Mouse (Mus musculus) midbrain, embryonic 15.5 days (tissue): ENCODE results near the gene Pigv. TPM values are rescaled to one million over a fixed set of nuclear protein-coding genes. Genes with fewer than 3 reads are reported as not detected.
A peak's percentile ranks its signal among the peaks of the same experiment; 100 is the strongest.

Experiments used
- ATAC-seq: fragments of 200-750 bp; cut with Nextera tagmentation; replicated peaks from 2 replicates; pipeline ENCODE4 v1.8.0; 2017; ENCODE audit warnings: moderate TSS enrichment
- H3K27ac ChIP-seq: fragments of 300-500 bp; sonication (generic); 2 replicates; pipeline ENCODE4 v1.5.1; 2015; ENCODE audit warnings: mild to moderate bottlenecking, inconsistent platforms
- H3K27me3 ChIP-seq: fragments of 300-500 bp; sonication (generic); replicated peaks from 2 replicates; pipeline ENCODE4 v1.6.1; 2015; ENCODE audit warnings: inconsistent platforms
- H3K36me3 ChIP-seq: fragments of 300-500 bp; sonication (generic); replicated peaks from 2 replicates; pipeline ENCODE4 v1.6.1; 2015; ENCODE audit warnings: inconsistent platforms
- H3K4me1 ChIP-seq: fragments of 300-500 bp; sonication (generic); 2 replicates; pipeline ENCODE4 v1.6.1; 2015; ENCODE audit warnings: inconsistent platforms
- H3K4me2 ChIP-seq: fragments of 300-500 bp; sonication (generic); 2 replicates; pipeline ENCODE4 v1.6.1; 2015; ENCODE audit warnings: inconsistent platforms, mild to moderate bottlenecking, moderate library complexity
- H3K4me3 ChIP-seq: fragments of 300-500 bp; sonication (generic); 2 replicates; pipeline ENCODE4 v1.5.1; 2015; ENCODE audit warnings: mild to moderate bottlenecking, inconsistent platforms
- H3K9ac ChIP-seq: fragments of 300-500 bp; sonication (generic); 2 replicates; pipeline ENCODE4 v1.6.1; 2015; ENCODE audit warnings: mild to moderate bottlenecking, inconsistent platforms
- H3K9me3 ChIP-seq: fragments of 300-500 bp; sonication (generic); 2 replicates; pipeline ENCODE4 v1.6.1; 2016; ENCODE audit warnings: inconsistent platforms
- WGBS: fragments of 180-500 bp; shearing (Covaris S2); methylation state at CpG from one replicate; pipeline ENCODE4 v1.1.7; 2015; ENCODE audit warnings: mixed read lengths; 5-methylcytosine and 5-hydroxymethylcytosine counted together
- polyA plus RNA-seq: library from polyadenylated mRNA; unstranded; fragments of >200 nt; fragmentation: Nextera tagmentation; extraction: Ambion mirVana; gene quantifications from 2 replicates; pipeline ENCODE4 v1.2.1, GENCODE M21; 2015

The Pigv gene
- polyA plus RNA-seq, 1 experiment from 2014 or later, result 16.0 TPM

GRCm38 (mm10) chr4:133688417-133689067 lies 16.1 kb upstream of the Pigv start:
- 61% methylated on average over 7 of the region's 7 CpGs for WGBS
- no peak for ATAC-seq
- no peak overlapping the region for H3K4me2 ChIP-seq

DNA sequence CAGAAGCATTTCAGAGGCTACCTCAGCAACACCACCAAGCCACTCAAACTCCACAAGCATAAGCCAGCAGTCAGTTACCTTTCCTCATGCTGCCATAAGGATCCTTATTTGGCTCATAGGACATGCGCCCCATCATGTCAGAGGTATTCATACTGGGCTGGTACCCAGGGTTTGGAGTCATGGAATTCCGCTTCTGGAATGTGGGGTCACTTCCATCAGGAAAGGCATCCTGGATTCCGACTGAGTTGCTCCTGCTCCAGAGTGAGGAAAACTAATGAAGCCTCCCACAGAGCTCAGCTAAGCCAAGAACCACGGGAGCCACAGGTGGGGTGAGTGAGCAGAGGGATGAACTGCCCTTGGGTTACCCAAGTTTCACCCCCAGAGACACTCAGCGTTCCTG lies 14.7 kb upstream of the Pigv start:
- 91% methylated on average over 5 of the region's 5 CpGs for WGBS
- Histone ChIP-seq H3K4me2 (no peak overlapping the region), H3K27me3 (no peaks in the 10 kb centered on the region), H3K9me3 (no peaks in the 10 kb centered on the region), H3K4me1 (peaks cover 8% of the 10 kb centered on the region; the same call in 1 of the 2 replicates), H3K4me3 (no peak overlapping the region), H3K27ac (no peak overlapping the region), H3K36me3 (peaks cover 92% of the 10 kb centered on the region), H3K9ac (no peak overlapping the region)
- no peak for ATAC-seq

More at GRCm38 (mm10) chr4:133688417-133689067, 16.1 kb upstream of the Pigv start:
- H3K27me3 ChIP-seq, result no peaks in the 10 kb centered on the region
- H3K9me3 ChIP-seq, result no peaks in the 10 kb centered on the region
- 0 out of 2 replicates have a peak overlapping the region, but pooled peaks have one; percentile 8 for H3K27ac ChIP-seq
- H3K9ac ChIP-seq, result no peak overlapping the region
- peaks cover 8% of the 10 kb centered on the region; the same call in 1 of the 2 replicates for H3K4me1 ChIP-seq
- no peak overlapping the region for H3K4me3 ChIP-seq
- H3K36me3 ChIP-seq, result peaks cover 92% of the 10 kb centered on the region

GRCm38 (mm10) chr4:133686512-133686911 lies 14.1 kb upstream of the Pigv start:
- Histone ChIP-seq H3K27me3 (no peaks in the 10 kb centered on the region), H3K36me3 (peaks cover 91% of the 10 kb centered on the region), H3K9me3 (no peaks in the 10 kb centered on the region), H3K9ac (no peak overlapping the region), H3K27ac (no peak overlapping the region), H3K4me2 (no peak overlapping the region), H3K4me1 (peaks cover 8% of the 10 kb centered on the region; the same call in 1 of the 2 replicates), H3K4me3 (no peak overlapping the region)
- 95% methylated on average over 11 of the region's 11 CpGs for WGBS
- ATAC-seq, result no peak

GRCm38 (mm10) chr4:133680206-133680786 lies 7.8 kb upstream of the Pigv start:
- H3K4me3 ChIP-seq, result no peak overlapping the region
- no peaks in the 10 kb centered on the region for H3K27me3 ChIP-seq
- no peak overlapping the region for H3K27ac ChIP-seq
- 86% methylated on average over 14 of the region's 14 CpGs for WGBS
- no peak overlapping the region for H3K9ac ChIP-seq
- H3K36me3 ChIP-seq, result peaks cover 45% of the 10 kb centered on the region
- H3K9me3 ChIP-seq, result no peaks in the 10 kb centered on the region
- ATAC-seq, result no peak
- no peaks in the 10 kb centered on the region for H3K4me1 ChIP-seq
- H3K4me2 ChIP-seq, result no peak overlapping the region

- ATAC-seq, result no peak
- Histone ChIP-seq H3K27me3 (no peaks in the 10 kb centered on the region), H3K4me1 (no peaks in the 10 kb centered on the region), H3K9me3 (no peaks in the 10 kb centered on the region), H3K27ac (no peak overlapping the region), H3K9ac (no peak overlapping the region), H3K4me2 (no peak overlapping the region), H3K4me3 (no peak overlapping the region), H3K36me3 (peaks cover 39% of the 10 kb centered on the region)
- 91% methylated on average over 7 of the region's 7 CpGs for WGBS
Observed at GRCm38 (mm10) chr4:133679629-133680028, 7.2 kb upstream of the Pigv start.

DNA sequence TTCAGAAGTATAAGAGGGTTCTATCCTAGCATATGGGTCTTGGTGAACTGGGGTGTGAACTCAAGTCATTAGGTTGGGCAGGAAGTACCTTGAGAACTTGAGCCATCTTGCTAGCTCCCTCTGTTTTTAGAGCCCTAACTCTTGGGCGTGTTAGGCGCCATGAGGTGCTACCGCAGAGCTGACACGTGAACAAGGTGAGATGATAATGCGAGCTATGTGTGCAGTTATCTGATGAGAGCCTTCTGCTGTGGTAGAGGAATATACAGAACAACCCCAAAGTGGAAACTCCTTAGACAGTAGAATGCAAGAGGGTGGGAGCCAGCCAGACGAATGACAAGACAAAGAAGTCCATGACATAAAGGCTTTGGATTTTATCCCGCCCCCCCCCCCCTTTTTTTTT lies 4.8 kb upstream of the Pigv start:
- ATAC-seq, result no peak
- peaks cover 19% of the 10 kb centered on the region for H3K36me3 ChIP-seq
- no peak overlapping the region for H3K9ac ChIP-seq
- H3K4me3 ChIP-seq, result no peak overlapping the region
- H3K9me3 ChIP-seq, result no peaks in the 10 kb centered on the region
- 80% methylated on average over 7 of the region's 7 CpGs for WGBS
- H3K27ac ChIP-seq, result no peak overlapping the region
- H3K4me1 ChIP-seq, result peaks cover 13% of the 10 kb centered on the region
- no peaks in the 10 kb centered on the region for H3K27me3 ChIP-seq
- H3K4me2 ChIP-seq, result no peak overlapping the region

DNA sequence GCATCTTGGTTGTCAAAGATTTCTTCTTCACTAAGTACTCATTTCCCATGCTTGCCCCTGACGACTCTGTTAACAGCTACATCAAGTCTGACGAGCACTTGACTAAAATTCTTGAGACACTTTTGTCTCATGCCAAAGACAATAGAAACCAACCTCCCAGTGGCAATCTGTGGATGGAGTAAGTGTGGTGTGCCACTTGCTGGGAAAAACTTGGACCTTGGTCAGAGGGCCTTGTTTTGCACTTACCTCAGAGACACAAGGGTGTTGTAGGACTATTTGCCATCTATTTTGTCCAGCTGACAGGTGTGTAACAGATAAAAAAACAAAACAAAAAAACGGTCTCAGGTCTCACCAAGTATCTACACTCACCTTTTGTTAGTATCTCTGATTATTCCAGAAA lies 3.7 kb upstream of the Pigv start:
- H3K9me3 ChIP-seq, result no peaks in the 10 kb centered on the region
- 20% methylated on average over 3 of the region's 3 CpGs for WGBS
- peaks cover 9% of the 10 kb centered on the region for H3K36me3 ChIP-seq
- H3K4me2 ChIP-seq, result no peak overlapping the region
- ATAC-seq, result no peak
- no peaks in the 10 kb centered on the region for H3K27me3 ChIP-seq
- peak overlapping the region; percentile 48 for H3K27ac ChIP-seq
- H3K9ac ChIP-seq, result no peak overlapping the region
- no peak overlapping the region for H3K4me3 ChIP-seq
- peaks cover 20% of the 10 kb centered on the region for H3K4me1 ChIP-seq

- Histone ChIP-seq H3K4me3 (no peak overlapping the region), H3K36me3 (peaks cover 5% of the 10 kb centered on the region; the same call in 1 of the 2 replicates), H3K4me2 (no peak overlapping the region), H3K27ac (peak overlapping the region; percentile 48), H3K4me1 (peaks cover 24% of the 10 kb centered on the region), H3K9me3 (no peaks in the 10 kb centered on the region), H3K27me3 (no peaks in the 10 kb centered on the region), H3K9ac (no peak overlapping the region)
- no peak for ATAC-seq
- WGBS, result 3% methylated on average over 5 of the region's 5 CpGs
Observed at GRCm38 (mm10) chr4:133675594-133676016, 3.2 kb upstream of the Pigv start.

DNA sequence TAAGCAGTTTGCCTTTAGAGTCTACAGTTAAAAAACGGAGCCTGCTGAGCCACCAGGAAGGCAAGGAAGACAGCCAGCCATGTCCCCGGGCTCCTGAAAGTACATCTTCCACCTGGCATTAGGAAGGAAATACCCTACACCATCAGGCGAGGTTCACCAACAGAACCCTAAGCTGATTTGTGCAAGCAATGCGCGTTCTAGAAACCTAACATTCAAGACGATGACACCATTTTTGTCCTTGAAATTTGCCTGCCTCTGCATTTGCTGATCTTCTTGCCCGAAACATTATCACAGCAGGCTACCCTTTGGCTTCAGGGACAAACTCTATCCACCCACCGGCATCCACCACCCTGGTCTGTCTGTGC lies 1.9 kb upstream of the Pigv start:
- no peak overlapping the region for H3K4me2 ChIP-seq
- no peaks in the 10 kb centered on the region for H3K27me3 ChIP-seq
- no peak overlapping the region for H3K9ac ChIP-seq
- peaks cover 37% of the 10 kb centered on the region for H3K4me1 ChIP-seq
- H3K36me3 ChIP-seq, result no peaks in the 10 kb centered on the region
- H3K27ac ChIP-seq, result 0 out of 2 replicates have a peak overlapping the region, but pooled peaks have one; percentile 60
- no peak for ATAC-seq
- H3K4me3 ChIP-seq, result no peak overlapping the region
- 74% methylated on average over 8 of the region's 8 CpGs for WGBS
- no peaks in the 10 kb centered on the region for H3K9me3 ChIP-seq

GRCm38 (mm10) chr4:133673666-133674330 lies 1.4 kb upstream of the Pigv start:
- H3K36me3 ChIP-seq, result no peaks in the 10 kb centered on the region
- no peak overlapping the region for H3K9ac ChIP-seq
- no peak for ATAC-seq
- H3K9me3 ChIP-seq, result no peaks in the 10 kb centered on the region
- H3K27ac ChIP-seq, result peak overlapping the region; percentile 97
- WGBS, result 40% methylated on average over 10 of the region's 10 CpGs
- H3K4me1 ChIP-seq, result peaks cover 37% of the 10 kb centered on the region
- peak overlapping the region; percentile 62; the same call in 1 of the 2 replicates for H3K4me2 ChIP-seq
- no peaks in the 10 kb centered on the region for H3K27me3 ChIP-seq
- 0 out of 2 replicates have a peak overlapping the region, but pooled peaks have one; percentile 66 for H3K4me3 ChIP-seq

GRCm38 (mm10) chr4:133672845-133673647 lies 599 bp upstream of the Pigv start:
- no peak; the same call in 1 of the 2 replicates for ATAC-seq
- H3K27me3 ChIP-seq, result no peaks in the 10 kb centered on the region
- 5% methylated on average over 24 of the region's 24 CpGs for WGBS
- peaks cover 37% of the 10 kb centered on the region for H3K4me1 ChIP-seq
- peak overlapping the region; percentile 93 for H3K9ac ChIP-seq
- no peaks in the 10 kb centered on the region for H3K36me3 ChIP-seq
- peak overlapping the region; percentile 66 for H3K4me3 ChIP-seq
- peak overlapping the region; percentile 62 for H3K4me2 ChIP-seq
- H3K9me3 ChIP-seq, result no peaks in the 10 kb centered on the region
- H3K27ac ChIP-seq, result peak overlapping the region; percentile 97
